Mouse (Mus musculus) liver, embryonic 11.5 days (tissue): Measurements from ENCODE around the gene Alox5ap. TPM values are rescaled to one million over a fixed set of nuclear protein-coding genes. Genes with fewer than 3 reads are reported as not detected.

Source experiments
- ATAC-seq: fragments of 200-750 bp; cut with Nextera tagmentation; replicated peaks from 2 replicates; pipeline ENCODE4 v1.8.0; 2017; ENCODE audit warnings: moderate number of reproducible peaks, mild to moderate bottlenecking, moderate TSS enrichment, moderate library complexity; ENCODE audit not compliant: low FRiP score
- DNase-seq: peaks from one replicate; pipeline ENCODE4 v3.0.0-alpha.2; 2017; ENCODE audit warnings: low spot score
- H3K27ac ChIP-seq: fragments of 300-500 bp; sonication (generic); 2 replicates; pipeline ENCODE4 v1.5.1; 2014; ENCODE audit warnings: mild to moderate bottlenecking, low read depth, low read length, control low read depth
- H3K27me3 ChIP-seq: fragments of 300-500 bp; sonication (generic); replicated peaks from 2 replicates; pipeline ENCODE4 v1.6.1; 2014; ENCODE audit warnings: low read length, mixed read lengths; ENCODE audit not compliant: control insufficient read depth, insufficient read depth
- H3K36me3 ChIP-seq: fragments of 300-500 bp; sonication (generic); 2 replicates; pipeline ENCODE4 v1.6.1; 2014; ENCODE audit warnings: mild to moderate bottlenecking, low read length, moderate library complexity, mixed read lengths; ENCODE audit not compliant: control insufficient read depth, insufficient read depth
- H3K4me1 ChIP-seq: fragments of 300-500 bp; sonication (generic); replicated peaks from 2 replicates; pipeline ENCODE4 v1.6.1; 2014; ENCODE audit warnings: low read length, mixed read lengths; ENCODE audit not compliant: control insufficient read depth, insufficient read depth
- H3K4me2 ChIP-seq: fragments of 300-500 bp; sonication (generic); 2 replicates; pipeline ENCODE4 v1.6.1; 2014; ENCODE audit warnings: mild to moderate bottlenecking, control low read depth, moderate library complexity
- H3K4me3 ChIP-seq: fragments of 300-500 bp; sonication (generic); 2 replicates; pipeline ENCODE4 v1.5.1; 2014; ENCODE audit warnings: low read depth, low read length, control low read depth
- H3K9ac ChIP-seq: fragments of 300-500 bp; sonication (generic); 2 replicates; pipeline ENCODE4 v1.6.1; 2014; ENCODE audit warnings: low read depth, low read length, control low read depth
- H3K9me3 ChIP-seq: fragments of 300-500 bp; sonication (generic); 2 replicates; pipeline ENCODE4 v1.6.1; 2016; ENCODE audit warnings: low read length, inconsistent platforms, mixed read lengths; ENCODE audit not compliant: control insufficient read depth
- WGBS: fragments of 180-500 bp; shearing (Covaris S2); extraction: QIAGEN DNeasy Blood & Tissue Kit; methylation state at CpG from one replicate; pipeline ENCODE4 v1.1.7; 2014; 5-methylcytosine and 5-hydroxymethylcytosine counted together
- polyA plus RNA-seq: library from polyadenylated mRNA; unstranded; fragments of >200 nt; fragmentation: Nextera tagmentation; extraction: Ambion mirVana; gene quantifications from 2 replicates; pipeline ENCODE4 v1.2.1, GENCODE M21; 2014

Alox5ap gene
- polyA plus RNA-seq, 1 experiment from 2014 or later, result 24.4 TPM

DNA sequence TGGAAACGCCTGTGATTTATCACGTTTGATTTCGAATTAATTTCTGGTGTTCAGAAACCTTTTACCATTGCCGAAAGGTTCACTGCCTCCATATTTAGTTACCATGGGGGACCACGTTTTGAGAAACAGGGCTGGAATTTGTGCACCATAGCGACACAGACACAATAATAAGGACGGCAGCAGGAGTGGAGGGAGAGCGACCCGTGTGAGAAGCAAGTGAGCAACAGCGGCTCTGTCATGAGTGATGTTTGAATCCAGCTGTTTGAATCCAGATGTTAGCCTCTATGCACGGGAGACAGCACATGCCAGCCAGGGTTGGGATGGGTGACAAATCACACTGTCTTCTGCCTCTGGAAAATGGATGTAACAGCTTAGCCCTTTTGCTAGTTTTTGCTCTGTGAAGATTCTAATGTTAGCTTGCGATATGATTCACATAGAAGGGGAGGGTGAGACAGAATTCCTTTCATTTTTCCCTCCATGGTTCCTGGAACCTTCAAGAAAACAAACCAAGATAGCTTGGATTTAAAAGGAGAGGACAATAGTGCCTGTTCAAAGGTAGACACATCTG, 50.0 kb downstream of the Alox5ap start:
- 82% methylated on average over 12 of the region's 12 CpGs for WGBS
- ATAC-seq, result no peak
- Histone ChIP-seq H3K9ac (no peak overlapping the region), H3K9me3 (no peaks in the 10 kb centered on the region), H3K4me3 (no peak overlapping the region), H3K27ac (no peak overlapping the region), H3K4me2 (no peak overlapping the region), H3K4me1 (no peaks in the 10 kb centered on the region; the same call in 1 of the 2 replicates), H3K36me3 (no peaks in the 10 kb centered on the region), H3K27me3 (0 out of 2 replicates have a peak, but pooled peaks cover under 1% of the 10 kb centered on the region)
- DNase-seq, result no peak

- H3K9ac ChIP-seq, result no peak overlapping the region
- 36% methylated on average over 4 of the region's 4 CpGs for WGBS
- peaks cover 15% of the 10 kb centered on the region for H3K4me1 ChIP-seq
- H3K4me3 ChIP-seq, result no peak overlapping the region
- ATAC-seq, result no peak
- H3K27ac ChIP-seq, result no peak overlapping the region
- no peaks in the 10 kb centered on the region for H3K36me3 ChIP-seq
- DNase-seq, result no peak
- peaks cover 13% of the 10 kb centered on the region for H3K27me3 ChIP-seq
- H3K9me3 ChIP-seq, result no peaks in the 10 kb centered on the region
- H3K4me2 ChIP-seq, result no peak overlapping the region
Observed at GRCm38 (mm10) chr5:149316926-149317325, 52.4 kb downstream of the Alox5ap start.

DNA sequence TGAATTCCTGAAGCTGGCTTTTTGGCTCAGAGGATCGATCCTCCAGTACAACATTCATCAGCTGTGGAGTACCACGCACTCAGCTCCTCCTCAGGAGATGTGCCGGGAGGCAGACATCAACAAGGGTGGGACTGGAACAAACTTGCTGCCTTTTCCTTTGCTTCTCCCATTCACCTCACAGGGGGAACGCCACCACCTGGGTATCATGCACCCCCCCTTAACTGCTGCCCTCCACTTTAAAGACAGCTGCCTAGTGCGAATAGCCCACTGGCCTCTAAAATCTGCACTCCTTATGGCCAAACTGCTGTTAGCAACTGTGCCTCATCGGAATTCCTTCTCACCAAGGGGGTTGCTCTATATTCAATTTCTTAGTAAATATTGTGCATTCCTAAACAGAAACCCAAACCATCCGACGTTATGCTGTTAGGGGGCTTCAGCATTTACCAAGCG, 55.3 kb downstream of the Alox5ap start:
- no peak overlapping the region for H3K9ac ChIP-seq
- DNase-seq, result no peak
- WGBS, result 39% methylated on average over 9 of the region's 9 CpGs
- H3K36me3 ChIP-seq, result no peaks in the 10 kb centered on the region
- H3K4me2 ChIP-seq, result peak overlapping the region; percentile 36
- peaks cover 30% of the 10 kb centered on the region for H3K4me1 ChIP-seq
- H3K9me3 ChIP-seq, result no peaks in the 10 kb centered on the region
- peaks cover 13% of the 10 kb centered on the region for H3K27me3 ChIP-seq
- H3K4me3 ChIP-seq, result no peak overlapping the region
- peak overlapping the region; percentile 73; the same call in 1 of the 2 replicates for H3K27ac ChIP-seq
- ATAC-seq, result no peak

DNA sequence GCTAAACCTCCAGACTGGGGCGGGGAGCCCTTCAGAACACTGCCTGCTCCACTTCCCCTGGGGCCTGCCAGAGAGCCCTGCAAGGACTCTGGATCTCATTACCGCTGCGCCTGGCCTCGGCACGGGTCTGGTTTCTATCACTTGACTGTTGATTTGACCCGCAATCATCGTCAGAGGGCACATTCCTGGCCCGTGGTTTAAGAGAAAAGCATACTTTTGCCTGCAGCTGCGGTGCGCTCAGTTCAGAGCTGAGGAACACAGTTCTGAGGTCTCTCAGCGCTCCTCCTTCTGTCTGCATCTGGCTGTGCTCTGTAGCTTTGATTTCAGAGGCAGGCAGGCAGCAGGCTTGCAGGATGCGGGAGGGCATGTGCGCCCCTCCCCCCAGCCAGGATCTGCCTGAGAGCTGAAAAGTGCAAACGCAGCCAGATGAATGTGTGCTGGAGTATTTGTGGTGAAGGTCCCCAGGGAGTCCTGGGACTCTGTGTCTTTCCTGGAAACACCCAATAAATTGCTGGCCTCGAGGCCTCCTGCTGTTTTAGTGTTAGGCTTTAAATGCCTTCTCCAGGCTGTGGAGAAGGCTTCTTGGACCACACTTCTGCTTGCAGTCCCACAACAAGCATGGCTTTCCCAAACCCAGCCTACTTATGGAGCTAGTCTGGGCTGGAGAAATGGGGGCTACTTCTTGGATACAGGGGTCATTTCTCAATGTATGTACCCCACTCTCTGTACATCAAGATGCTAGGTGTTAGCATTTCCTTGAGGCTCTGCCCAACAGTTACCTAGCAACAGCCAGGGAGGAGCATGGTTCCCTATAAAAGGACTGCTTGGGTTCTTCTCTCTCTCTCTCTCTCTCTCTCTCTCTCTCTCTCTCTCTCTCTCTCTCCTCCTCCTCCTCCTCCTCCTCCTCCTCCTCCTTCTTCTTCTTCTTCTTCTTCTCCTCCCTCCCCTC, 56.2 kb downstream of the Alox5ap start:
- Histone ChIP-seq H3K27me3 (peaks cover 13% of the 10 kb centered on the region), H3K36me3 (no peaks in the 10 kb centered on the region), H3K4me3 (no peak overlapping the region), H3K4me2 (peak overlapping the region; percentile 36), H3K9ac (no peak overlapping the region), H3K9me3 (no peaks in the 10 kb centered on the region), H3K27ac (peak overlapping the region; percentile 73), H3K4me1 (peaks cover 30% of the 10 kb centered on the region)
- peak; percentile 62 for ATAC-seq
- 6% methylated on average over 15 of the region's 15 CpGs for WGBS
- peak; percentile 71 for DNase-seq

- H3K4me1 ChIP-seq, result peaks cover 30% of the 10 kb centered on the region
- peak overlapping the region; percentile 56 for H3K27ac ChIP-seq
- 47% methylated on average over 15 of the region's 15 CpGs for WGBS
Observed at GRCm38 (mm10) chr5:149321909-149322841, 57.6 kb downstream of the Alox5ap start.

DNA sequence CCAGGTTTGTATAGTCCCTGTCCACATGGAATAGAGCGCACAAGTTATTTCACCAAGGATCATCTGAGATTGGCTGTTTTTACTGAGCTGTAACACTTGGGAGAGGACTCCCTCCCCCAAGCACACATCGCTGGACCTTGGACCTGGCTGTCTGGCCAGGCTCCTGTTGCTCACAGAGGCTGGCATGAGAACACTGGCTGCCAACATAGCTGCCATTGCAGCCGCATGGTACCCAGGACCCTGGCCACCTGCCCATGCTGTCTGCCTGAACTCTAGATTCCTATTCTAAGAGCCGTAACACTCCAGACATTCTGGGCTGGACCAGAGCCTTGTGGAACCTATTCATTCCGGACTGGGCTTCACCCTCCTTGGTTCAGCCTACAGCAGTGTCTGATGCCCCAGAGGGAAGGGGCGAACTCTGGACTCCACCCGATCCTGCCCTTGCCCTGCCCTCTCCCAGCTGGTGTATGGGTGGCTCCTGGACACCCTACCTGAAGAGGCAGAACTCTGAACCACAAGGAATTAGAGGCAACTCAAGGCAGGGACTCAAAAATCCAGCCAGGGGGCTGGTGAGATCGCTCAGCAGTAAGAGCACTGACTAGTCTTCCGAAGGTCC, 58.5 kb downstream of the Alox5ap start:
- H3K9ac ChIP-seq, result no peak overlapping the region
- DNase-seq (no peak), ATAC-seq (0 out of 2 replicates have a peak, but pooled peaks have one; percentile 26)
- peaks cover 30% of the 10 kb centered on the region for H3K4me1 ChIP-seq
- WGBS, result 84% methylated on average over 9 of the region's 9 CpGs
- H3K4me2 ChIP-seq, result peak overlapping the region; percentile 10; the same call in 1 of the 2 replicates
- H3K9me3 ChIP-seq, result no peaks in the 10 kb centered on the region
- peaks cover 13% of the 10 kb centered on the region for H3K27me3 ChIP-seq
- H3K36me3 ChIP-seq, result no peaks in the 10 kb centered on the region
- no peak overlapping the region for H3K27ac ChIP-seq
- no peak overlapping the region for H3K4me3 ChIP-seq

More at GRCm38 (mm10) chr5:149321909-149322841, 57.6 kb downstream of the Alox5ap start:
- Histone ChIP-seq H3K27me3 (peaks cover 13% of the 10 kb centered on the region), H3K9me3 (no peaks in the 10 kb centered on the region), H3K36me3 (no peaks in the 10 kb centered on the region), H3K4me3 (no peak overlapping the region), H3K4me2 (peak overlapping the region; percentile 26), H3K9ac (no peak overlapping the region)
- peak; percentile 39 for DNase-seq
- no peak for ATAC-seq

DNA sequence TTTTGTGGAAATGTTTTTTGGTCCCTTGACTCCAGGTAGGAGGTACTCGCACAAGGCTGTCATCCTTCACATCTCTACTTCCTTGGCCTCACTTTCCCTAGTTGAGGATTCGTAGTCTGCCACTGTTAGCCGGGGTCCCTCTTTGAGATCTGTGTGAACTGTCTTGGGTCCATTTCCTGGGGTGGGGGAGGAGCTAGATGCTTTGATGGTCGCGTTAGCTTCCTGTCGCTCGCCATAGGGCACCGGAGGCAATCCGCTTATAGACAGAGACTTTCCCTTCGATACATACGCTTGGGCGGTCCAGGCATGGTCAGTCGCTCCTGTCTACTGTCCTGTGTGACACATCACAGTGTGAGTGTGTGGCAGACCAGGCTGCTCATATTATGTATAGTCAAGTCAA, 60.2 kb downstream of the Alox5ap start:
- Histone ChIP-seq H3K4me1 (peaks cover 30% of the 10 kb centered on the region), H3K9me3 (no peaks in the 10 kb centered on the region), H3K36me3 (no peaks in the 10 kb centered on the region), H3K4me3 (no peak overlapping the region), H3K27me3 (peaks cover 11% of the 10 kb centered on the region), H3K27ac (no peak overlapping the region), H3K4me2 (no peak overlapping the region), H3K9ac (no peak overlapping the region)
- WGBS, result 54% methylated on average over 13 of the region's 13 CpGs
- no peak for DNase-seq
- no peak for ATAC-seq
